Mouse (Mus musculus): ENCODE results near the gene Rps6ka1.

Gene Rps6ka1

GRCm38 (mm10) chr4:133897431-133897891, 9.9 kb upstream of the Rps6ka1 start:
- DNase-seq (ENCODE audit: low read depth, low spot score) = no peak

DNA sequence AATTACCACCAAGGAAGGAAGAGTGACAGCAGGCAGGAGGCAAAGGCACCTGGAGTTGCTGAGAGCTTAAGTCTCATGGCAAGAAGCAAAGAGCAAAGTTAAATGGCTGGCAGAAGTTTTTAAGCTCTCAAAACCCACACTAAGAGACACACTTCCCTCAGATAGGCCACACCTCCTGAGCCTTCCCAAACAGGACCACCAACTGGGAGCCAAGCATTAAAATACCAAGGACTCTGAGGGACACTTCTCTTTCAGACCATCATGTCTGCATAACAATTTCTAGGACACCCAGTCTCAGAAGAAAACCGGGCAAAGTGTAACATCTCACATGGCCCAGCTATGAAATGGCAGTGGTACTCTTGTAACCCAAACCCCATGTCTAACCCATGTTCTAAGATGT, 9.4 kb upstream of the Rps6ka1 start:
- no peak for DNase-seq (ENCODE audit: low read depth, low spot score)

DNA sequence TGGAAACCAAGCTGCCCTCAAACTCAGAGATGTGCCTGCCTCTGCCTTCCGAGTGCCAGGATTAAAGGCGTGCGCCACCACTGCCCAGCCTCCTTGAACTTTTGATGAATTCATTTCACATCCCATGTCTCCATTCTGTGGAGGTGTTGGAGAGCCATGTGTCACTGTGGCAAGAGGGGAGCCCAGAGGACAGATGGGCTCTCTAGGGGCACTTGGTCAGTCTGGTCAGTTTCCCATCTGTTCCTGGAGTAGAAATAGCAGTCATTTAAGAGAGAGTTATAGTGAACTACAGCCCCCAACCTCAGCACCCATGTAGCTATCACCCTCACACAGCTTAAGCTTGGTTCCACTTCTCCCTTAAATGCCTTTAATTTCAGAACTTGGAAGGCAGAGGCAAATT, 8.4 kb upstream of the Rps6ka1 start:
- DNase-seq (ENCODE audit: low read depth, low spot score) = no peak

DNA sequence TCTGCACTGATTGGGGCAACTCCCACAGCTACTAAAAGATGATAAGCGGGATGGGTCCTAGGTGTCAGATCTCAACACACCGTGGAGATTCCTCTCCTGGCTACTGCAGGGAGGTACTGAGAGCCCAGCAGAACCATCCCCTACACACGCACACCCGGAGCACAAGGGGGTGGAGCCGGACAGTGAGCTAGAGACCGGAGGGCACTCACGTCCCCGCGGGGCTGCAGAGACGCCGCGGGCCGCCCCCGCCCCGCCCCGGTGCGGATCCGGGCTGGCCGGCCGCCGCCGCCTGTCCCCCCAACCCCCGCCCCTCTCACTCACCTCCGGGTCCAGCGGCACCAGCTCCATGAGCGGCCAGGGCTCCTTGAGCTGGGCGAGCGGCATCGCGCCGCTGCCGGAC, 348 bp downstream of the Rps6ka1 start:
- peak; percentile 55 for DNase-seq (ENCODE audit: low read depth, low spot score)

- no peak for DNase-seq (ENCODE audit: low read depth, low spot score)
Measured at GRCm38 (mm10) chr4:133885991-133886501, 1.6 kb downstream of the Rps6ka1 start.

DNA sequence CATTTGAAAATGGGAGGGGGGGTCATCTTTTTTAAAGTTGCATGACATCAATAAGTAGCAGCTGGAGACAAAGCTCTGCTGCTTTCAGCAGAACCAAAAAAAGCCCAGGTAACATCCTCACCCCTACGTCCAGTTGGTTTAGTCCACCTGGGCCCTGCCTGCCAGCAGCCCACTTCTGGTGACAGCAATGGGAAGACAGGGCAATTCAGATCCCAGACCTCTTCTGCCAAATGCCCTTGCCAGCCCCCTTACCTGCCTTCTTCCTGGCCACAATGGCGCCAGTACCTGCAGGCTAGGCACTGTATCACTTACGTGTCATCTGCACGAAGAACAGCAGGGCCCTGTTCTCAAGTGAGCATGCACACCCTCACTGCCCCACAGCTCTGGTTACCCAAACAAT, 2.3 kb downstream of the Rps6ka1 start:
- no peak for DNase-seq (ENCODE audit: low read depth, low spot score)

GRCm38 (mm10) chr4:133884888-133885287, 2.7 kb downstream of the Rps6ka1 start:
- DNase-seq (ENCODE audit: low read depth, low spot score) = no peak

- DNase-seq (ENCODE audit: low read depth, low spot score) = no peak
Measured at GRCm38 (mm10) chr4:133884127-133884753, 3.4 kb downstream of the Rps6ka1 start.

DNA sequence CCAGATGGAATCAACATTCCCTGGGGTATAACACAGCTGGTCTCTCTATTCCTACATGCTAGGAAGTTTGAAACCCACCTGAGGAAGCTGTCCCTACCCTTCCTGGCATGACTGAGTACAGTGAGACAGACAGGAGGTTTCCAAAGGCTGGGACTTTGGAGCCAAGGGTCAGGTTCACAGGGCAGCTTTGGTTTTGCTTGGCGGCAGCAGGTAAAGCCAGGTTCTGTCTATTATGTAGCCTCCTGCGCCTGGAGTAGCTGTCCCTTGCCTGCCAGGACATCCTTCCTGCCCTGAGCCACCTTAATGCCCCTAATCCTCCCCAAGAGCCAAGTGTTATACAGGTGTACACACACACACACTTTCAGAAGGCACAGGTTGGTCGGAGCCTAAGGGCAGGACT, 5.7 kb downstream of the Rps6ka1 start:
- DNase-seq (ENCODE audit: low read depth, low spot score) = no peak

GRCm38 (mm10) chr4:133881399-133881798, 6.2 kb downstream of the Rps6ka1 start:
- no peak for DNase-seq (ENCODE audit: low read depth, low spot score)

DNA sequence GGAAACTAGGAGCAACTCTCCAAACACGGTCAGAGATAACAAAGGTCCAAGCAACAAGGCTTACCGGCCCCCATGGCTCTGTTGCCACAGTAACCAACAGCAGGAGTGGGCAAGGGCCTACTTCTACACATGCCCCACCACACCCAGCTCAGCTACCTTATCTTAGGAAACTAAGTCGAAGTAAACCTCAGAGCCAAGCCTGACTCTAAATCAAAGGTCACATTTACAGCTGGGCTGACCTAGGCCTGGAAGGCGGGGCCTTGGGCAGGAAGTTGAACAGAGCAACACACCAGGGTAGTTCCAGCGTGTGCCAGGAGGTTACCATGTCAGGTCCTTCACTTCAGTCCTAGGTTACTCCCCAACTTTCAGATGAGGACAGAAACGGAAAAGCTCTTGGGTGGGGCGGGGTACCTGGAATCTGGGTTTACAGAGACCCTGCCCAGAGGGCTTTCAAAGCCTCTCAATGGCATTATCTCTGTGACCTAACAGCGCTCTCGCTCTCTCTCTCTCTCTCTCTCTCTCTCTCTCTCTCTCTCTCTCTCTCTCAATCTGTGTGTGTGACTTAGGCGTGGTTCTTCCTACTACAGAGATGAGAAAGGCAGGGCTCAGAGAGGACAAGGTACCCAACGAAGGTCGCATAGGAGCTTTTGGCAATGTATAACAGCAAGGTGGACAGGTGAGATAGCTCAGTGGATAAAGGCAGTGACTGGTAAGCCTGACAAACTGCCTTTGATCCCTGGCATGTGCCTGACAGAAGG, 8.3 kb downstream of the Rps6ka1 start:
- DNase-seq (ENCODE audit: low read depth, low spot score) = peak; percentile 90

GRCm38 (mm10) chr4:133877850-133878755, 9.5 kb downstream of the Rps6ka1 start:
- peak; percentile 51 for DNase-seq (ENCODE audit: low read depth, low spot score)

- DNase-seq (ENCODE audit: low read depth, low spot score) = no peak
Measured at GRCm38 (mm10) chr4:133874865-133875517, 12.6 kb downstream of the Rps6ka1 start.

DNA sequence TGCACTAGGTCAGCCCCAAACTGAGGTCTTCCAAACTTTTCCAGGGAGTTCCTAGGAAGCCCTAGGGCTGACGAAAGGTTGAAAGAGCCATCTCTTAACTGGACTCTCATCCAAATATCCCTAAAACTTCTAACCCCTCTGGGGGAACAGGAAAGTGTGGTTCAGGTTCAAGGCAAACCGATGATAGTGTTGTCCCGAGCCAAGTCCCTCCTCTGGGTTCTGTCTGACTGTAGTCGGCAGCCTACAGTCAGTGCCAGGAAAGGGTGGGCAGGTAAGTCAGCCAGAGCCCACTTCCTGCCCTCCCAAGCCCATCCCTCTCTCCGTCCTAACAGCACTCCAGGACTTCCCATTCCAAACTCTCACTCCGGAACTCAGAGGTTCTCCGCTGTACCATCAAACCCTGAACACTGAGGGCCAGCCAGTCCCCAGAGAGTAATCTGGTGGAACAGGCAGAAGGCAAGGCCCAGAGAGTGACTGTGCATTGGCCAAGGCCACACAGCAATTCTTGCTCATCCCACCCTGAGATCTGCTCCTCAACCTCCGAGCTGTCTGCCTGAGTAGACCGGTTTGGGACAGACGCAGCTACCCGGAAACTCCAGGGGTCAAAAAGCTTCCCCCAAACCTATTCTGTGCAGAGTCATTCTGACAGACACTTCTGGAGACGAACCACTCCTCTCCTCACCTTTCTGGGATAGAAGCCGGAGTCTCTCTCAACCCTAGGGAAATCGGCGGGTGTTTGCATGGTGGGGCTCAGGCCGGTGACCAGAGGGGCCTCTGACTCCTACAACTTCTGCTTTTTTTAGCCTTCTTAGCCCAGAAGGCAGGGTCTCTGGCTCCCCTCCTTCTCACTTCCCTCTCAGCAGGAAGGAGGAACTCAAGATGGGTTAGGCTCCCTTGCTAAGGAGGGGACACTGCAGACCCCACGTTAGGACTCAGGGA, 13.4 kb downstream of the Rps6ka1 start:
- DNase-seq (ENCODE audit: low read depth, low spot score) = no peak

DNA sequence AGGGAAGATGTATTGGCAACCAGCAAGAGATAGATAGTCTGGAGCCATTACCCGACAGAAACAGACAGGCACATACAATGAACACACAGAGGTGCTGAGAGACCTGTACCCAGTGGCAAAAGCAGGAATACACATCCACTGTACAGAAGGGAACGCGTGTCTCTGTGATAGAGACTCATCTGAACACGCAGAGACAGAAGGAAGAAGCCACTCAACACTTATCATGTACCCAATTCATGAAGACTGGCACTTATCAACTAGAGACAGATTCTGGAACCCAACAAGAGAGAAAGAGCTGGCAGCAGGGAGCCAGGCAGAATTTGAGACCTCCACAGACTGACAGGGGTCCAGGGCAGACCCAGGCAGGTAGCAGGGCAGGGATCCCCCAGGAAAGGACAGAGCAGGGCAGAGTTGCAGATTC, 14.2 kb downstream of the Rps6ka1 start:
- DNase-seq (ENCODE audit: low read depth, low spot score) = no peak

- peak; percentile 87 for DNase-seq (ENCODE audit: low read depth, low spot score)
Measured at GRCm38 (mm10) chr4:133872812-133873300, 14.7 kb downstream of the Rps6ka1 start.

DNA sequence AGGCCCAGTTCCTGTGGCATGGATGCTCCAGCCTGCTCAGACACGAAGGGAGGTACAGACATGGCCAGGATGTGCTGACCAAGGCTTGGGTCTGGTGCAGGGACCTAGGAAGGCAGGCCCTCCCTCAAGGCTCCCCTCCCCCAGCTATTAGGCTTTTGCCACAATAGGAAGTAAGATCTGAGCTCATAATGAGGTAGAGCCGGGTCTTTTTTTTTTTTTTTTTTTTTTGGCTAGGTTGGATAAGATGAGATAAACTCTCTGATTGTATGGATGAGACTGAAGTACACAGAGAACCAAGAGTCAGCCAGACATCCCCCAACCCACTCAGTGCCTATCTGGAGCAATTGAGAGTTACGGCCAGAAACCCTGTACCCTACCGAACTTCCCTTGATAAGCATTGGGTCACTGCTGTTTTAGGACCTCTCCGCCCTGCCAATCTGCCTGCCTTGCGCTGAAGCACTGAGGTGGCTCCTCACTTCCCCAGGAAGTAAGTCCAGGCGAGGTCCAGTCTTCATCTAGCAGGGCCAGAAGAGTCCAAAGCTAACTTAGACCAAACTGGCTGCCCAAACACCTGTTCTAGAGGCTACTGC, 15.3 kb downstream of the Rps6ka1 start:
- DNase-seq (ENCODE audit: low read depth, low spot score) = no peak

DNA sequence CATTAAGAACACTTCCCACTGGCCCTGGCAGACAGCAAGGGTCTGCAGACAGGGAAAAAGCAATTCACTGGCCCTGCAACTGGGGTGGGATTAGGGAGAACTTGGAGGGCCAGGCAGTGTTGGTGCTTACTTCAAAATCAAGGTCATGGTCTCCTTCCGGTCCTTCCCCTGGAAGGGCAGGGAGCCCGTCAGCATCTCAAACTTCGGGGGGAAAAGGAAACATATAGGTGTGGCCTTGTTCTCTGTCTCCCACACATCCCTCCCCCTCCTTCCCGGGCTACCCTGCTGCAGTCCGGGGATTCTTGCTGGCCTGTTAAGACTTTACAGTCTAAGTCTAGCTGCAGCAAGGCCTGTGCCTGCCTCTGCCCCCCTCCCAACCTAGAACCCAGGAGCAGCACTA, 22.4 kb downstream of the Rps6ka1 start:
- no peak for DNase-seq (ENCODE audit: low read depth, low spot score)

- DNase-seq (ENCODE audit: low read depth, low spot score) = no peak
Measured at GRCm38 (mm10) chr4:133864380-133864981, 23.1 kb downstream of the Rps6ka1 start.
